Mouse (Mus musculus) thymus, postnatal 36 days (tissue): ENCODE results near the gene Olfr792.

ENCODE experiments used
- DNase-seq, 2 experiments: peaks; one replicate each; pipeline ENCODE4 v3.0.0; 2022; ENCODE audit warnings: mixed read lengths in 2 of 2

Gene Olfr792

GRCm38 (mm10) chr10:129538862-129539261 is at the start of gene Olfr792:
Olfr792 (plus strand) TSS chr10:129539162.
- DNase-seq = no peak

GRCm38 (mm10) chr10:129490101-129490500 is 48.9 kb upstream of the Olfr792 start:
- no peak for DNase-seq

- DNase-seq = no peak
Observed at GRCm38 (mm10) chr10:129498192-129498591, 40.8 kb upstream of the Olfr792 start, which contains the start of gene Olfr790. Olfr790 (plus strand) TSS chr10:129498492.

GRCm38 (mm10) chr10:129521492-129521891 is 17.5 kb upstream of the Olfr792 start, which contains the start of gene Olfr791:
Olfr791 (plus strand) TSS chr10:129521792.
- no peak for DNase-seq

- DNase-seq = no peak
Observed at GRCm38 (mm10) chr10:129549354-129549753, 10.4 kb downstream of the Olfr792 start.

- DNase-seq = no peak
Observed at GRCm38 (mm10) chr10:129567355-129567754, 28.4 kb downstream of the Olfr792 start, which contains the start of gene Olfr794. Olfr794 (plus strand) TSS chr10:129567655.

- no peak for DNase-seq
Observed at GRCm38 (mm10) chr10:129577066-129577465, 38.1 kb downstream of the Olfr792 start.
